Mouse (Mus musculus) G1E (cell line): ENCODE data around the gene Hrk.

Experiments
- CTCF ChIP-seq: IDR thresholded peaks from 2 replicates; pipeline ENCODE4 v1.5.1; 2012; ENCODE audit warnings: low read depth, low read length, inconsistent platforms, mixed read lengths
- GATA1 ChIP-seq: IDR thresholded peaks from 2 replicates; pipeline ENCODE4 v1.6.1; 2012; ENCODE audit warnings: borderline replicate concordance, low read length, inconsistent platforms, mixed read lengths
- GATA2 ChIP-seq: IDR thresholded peaks from 2 replicates; pipeline ENCODE4 v1.6.1; 2012; ENCODE audit warnings: low read depth, low read length, inconsistent platforms, borderline replicate concordance
- POLR2AphosphoS5 ChIP-seq: IDR thresholded peaks from 2 replicates; pipeline ENCODE4 v1.6.1; 2012; ENCODE audit warnings: low read depth, low read length, inconsistent platforms; ENCODE audit not compliant: insufficient replicate concordance
- TAL1 ChIP-seq: conservative IDR thresholded peaks from 2 replicates; pipeline ENCODE4 v1.6.1; 2012; ENCODE audit warnings: low read depth, low read length, inconsistent platforms, mixed read lengths

GRCm38 (mm10) chr5:118199670-118200069, 35.2 kb downstream of the Hrk start:
- TF ChIP-seq TAL1 (no peak), CTCF (no peak), GATA2 (no peak), GATA1 (no peak), POLR2AphosphoS5 (no peak)
